Mouse (Mus musculus) activated CD4-positive, CD25-positive, alpha-beta regulatory T cell, adult 4 months (primary cell): ENCODE data around the gene Galr3. TPM values are rescaled to one million over a fixed set of nuclear protein-coding genes. Genes with fewer than 3 reads are reported as not detected.
"Not testable (repeated sequence)": the region's sequence is repeated elsewhere in the genome, so short reads cannot be mapped to it uniquely, and the experiment has no call there.

Experiments used
- ATAC-seq: one replicate; pipeline ENCODE4 v1.8.0; 2017
- polyA plus RNA-seq, 2 experiments: library from polyadenylated mRNA; unstranded; fragments of 100-300 nt; shearing (Covaris generic); gene quantifications; one replicate each; pipeline ENCODE4 v1.2.1; 2017

Galr3 gene
- not detected for polyA plus RNA-seq

- no peak for ATAC-seq
These were observed at the start of gene Galr3 for GRCm38 (mm10) chr15:79041585-79041984. Gene Galr3, plus strand, starts transcription at chr15:79041885.

GRCm38 (mm10) chr15:78992235-78992634 is 49.5 kb upstream of the Galr3 start:
- ATAC-seq = no peak

- no peak for ATAC-seq
These were observed 48.8 kb upstream of the Galr3 start for GRCm38 (mm10) chr15:78992925-78993324.

GRCm38 (mm10) chr15:78995916-78996315 is 45.8 kb upstream of the Galr3 start:
- no peak for ATAC-seq

GRCm38 (mm10) chr15:78996663-78997062 is 45.0 kb upstream of the Galr3 start:
- no peak for ATAC-seq

- no peak for ATAC-seq
These were observed 43.3 kb upstream of the Galr3 start for GRCm38 (mm10) chr15:78998348-78998747.

- ATAC-seq = no peak
These were observed 42.1 kb upstream of the Galr3 start for GRCm38 (mm10) chr15:78999586-78999985.

- ATAC-seq = no peak
These were observed 41.3 kb upstream of the Galr3 start for GRCm38 (mm10) chr15:79000357-79000791.

- ATAC-seq = no peak
These were observed 40.1 kb upstream of the Galr3 start for GRCm38 (mm10) chr15:79001559-79001958.

- no peak for ATAC-seq
These were observed 39.6 kb upstream of the Galr3 start for GRCm38 (mm10) chr15:79002036-79002435.

GRCm38 (mm10) chr15:79003079-79003478 is 38.6 kb upstream of the Galr3 start:
- ATAC-seq = no peak

- ATAC-seq = no peak
These were observed 36.1 kb upstream of the Galr3 start for GRCm38 (mm10) chr15:79005581-79005980.

GRCm38 (mm10) chr15:79006638-79007037 is 35.0 kb upstream of the Galr3 start:
- no peak for ATAC-seq

GRCm38 (mm10) chr15:79007059-79007458 is 34.6 kb upstream of the Galr3 start:
- ATAC-seq = no peak

- ATAC-seq = not testable (repeated sequence)
These were observed 33.8 kb upstream of the Galr3 start for GRCm38 (mm10) chr15:79007836-79008235.

- no peak for ATAC-seq
These were observed 32.0 kb upstream of the Galr3 start for GRCm38 (mm10) chr15:79009734-79010133.

- no peak for ATAC-seq
These were observed 30.1 kb upstream of the Galr3 start for GRCm38 (mm10) chr15:79011550-79011949.

GRCm38 (mm10) chr15:79013382-79013781 is 28.3 kb upstream of the Galr3 start:
- ATAC-seq = no peak

GRCm38 (mm10) chr15:79018191-79018590 is 23.5 kb upstream of the Galr3 start:
- no peak for ATAC-seq

GRCm38 (mm10) chr15:79018886-79019285 is 22.8 kb upstream of the Galr3 start:
- no peak for ATAC-seq

GRCm38 (mm10) chr15:79022671-79023230 is 18.9 kb upstream of the Galr3 start:
- no peak for ATAC-seq

- ATAC-seq = no peak
These were observed 18.3 kb upstream of the Galr3 start for GRCm38 (mm10) chr15:79023366-79023765.

- no peak for ATAC-seq
These were observed 15.9 kb upstream of the Galr3 start for GRCm38 (mm10) chr15:79025687-79026308.

GRCm38 (mm10) chr15:79026511-79027290 is 15.0 kb upstream of the Galr3 start:
- no peak for ATAC-seq
